Mouse (Mus musculus) liver, adult (tissue): ENCODE results near the gene Arhgef2.
"Not testable (repeated sequence)": the region's sequence is repeated elsewhere in the genome, so short reads cannot be mapped to it uniquely, and the experiment has no call there.

ENCODE experiments used
- GATA4 ChIP-seq: IDR thresholded peaks from 2 replicates; pipeline ENCODE4 v1.6.1; 2014; ENCODE audit warnings: mild to moderate bottlenecking, low read length; ENCODE audit not compliant: insufficient replicate concordance

Gene Arhgef2

GRCm38 (mm10) chr3:88605666-88606065, at the start of gene Arhgef2:
TSS of gene Arhgef2 (plus strand) at chr3:88605966.
- TF ChIP-seq GATA4, result not testable (repeated sequence)

GRCm38 (mm10) chr3:88556616-88557015, 49.1 kb upstream of the Arhgef2 start:
- TF ChIP-seq GATA4, result no peak

GRCm38 (mm10) chr3:88559596-88559995, 46.2 kb upstream of the Arhgef2 start:
- TF ChIP-seq GATA4, result no peak

GRCm38 (mm10) chr3:88561989-88562388, 43.8 kb upstream of the Arhgef2 start:
- TF ChIP-seq GATA4, result no peak

GRCm38 (mm10) chr3:88563442-88563841, 42.3 kb upstream of the Arhgef2 start:
- TF ChIP-seq GATA4, result no peak

- no peak for TF ChIP-seq GATA4
Measured at GRCm38 (mm10) chr3:88563966-88564365, 41.8 kb upstream of the Arhgef2 start.

GRCm38 (mm10) chr3:88566116-88566515, 39.6 kb upstream of the Arhgef2 start:
- TF ChIP-seq GATA4, result no peak

GRCm38 (mm10) chr3:88566536-88567061, 39.2 kb upstream of the Arhgef2 start:
- TF ChIP-seq GATA4, result no peak

- TF ChIP-seq GATA4, result no peak
Measured at GRCm38 (mm10) chr3:88567892-88568291, 37.9 kb upstream of the Arhgef2 start.

- TF ChIP-seq GATA4, result no peak
Measured at GRCm38 (mm10) chr3:88568615-88569014, 37.2 kb upstream of the Arhgef2 start.

- TF ChIP-seq GATA4, result no peak
Measured at GRCm38 (mm10) chr3:88569093-88569492, 36.7 kb upstream of the Arhgef2 start.

- TF ChIP-seq GATA4, result no peak
Measured at GRCm38 (mm10) chr3:88569694-88570093, 36.1 kb upstream of the Arhgef2 start.

GRCm38 (mm10) chr3:88570341-88570740, 35.4 kb upstream of the Arhgef2 start:
- TF ChIP-seq GATA4, result no peak

- TF ChIP-seq GATA4, result no peak
Measured at GRCm38 (mm10) chr3:88571856-88572255, 33.9 kb upstream of the Arhgef2 start.

GRCm38 (mm10) chr3:88572835-88573234, 32.9 kb upstream of the Arhgef2 start:
- no peak for TF ChIP-seq GATA4

- TF ChIP-seq GATA4, result no peak
Measured at GRCm38 (mm10) chr3:88573810-88574209, 32.0 kb upstream of the Arhgef2 start.

- TF ChIP-seq GATA4, result no peak
Measured at GRCm38 (mm10) chr3:88575540-88575939, 30.2 kb upstream of the Arhgef2 start, which contains the start of gene Ssr2. TSS of gene Ssr2 (plus strand) at chr3:88575876.
